Mouse (Mus musculus): Measurements from ENCODE around the gene Gm20708. TPM values are rescaled to one million over a fixed set of nuclear protein-coding genes. Genes with fewer than 3 reads are reported as not detected.
A peak's percentile ranks its signal among the peaks of the same experiment; 100 is the strongest.

Gene Gm20708
- polyA plus RNA-seq, 1 experiment from 2014 or later: 0.58 TPM

DNA sequence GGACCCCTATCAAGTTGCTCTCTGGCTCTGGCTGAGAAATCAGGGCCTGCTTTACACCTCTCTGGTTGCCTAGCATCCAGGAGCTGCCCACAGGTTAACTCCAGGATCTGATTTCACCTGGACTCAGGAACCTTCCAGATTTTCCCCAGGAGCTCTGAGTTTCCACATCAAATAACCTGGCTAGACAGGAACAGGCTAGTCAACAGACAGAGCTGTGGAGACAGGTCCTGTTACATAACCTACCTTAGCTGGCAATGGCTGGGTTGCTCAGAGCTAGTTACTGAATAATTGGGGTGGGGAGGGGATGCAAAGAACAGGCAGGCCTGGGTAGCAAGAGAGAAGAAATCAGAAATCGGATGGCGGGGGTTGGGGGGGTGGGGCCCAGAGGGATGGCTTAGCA, 35.5 kb downstream of the Gm20708 start:
- WGBS: 61% methylated on average over 2 of the region's 2 CpGs
- H3K4me3 ChIP-seq (ENCODE audit: low read length): no peak overlapping the region
- H3K36me3 ChIP-seq (ENCODE audit: control insufficient read depth, insufficient read depth, low read length): no peaks in the 10 kb centered on the region
- H3K9me3 ChIP-seq (ENCODE audit: control insufficient read depth, low read length): no peaks in the 10 kb centered on the region
- no peak overlapping the region for H3K4me2 ChIP-seq (replicated peaks; ENCODE audit: low read depth, low read length)
- H3K27me3 ChIP-seq (ENCODE audit: control insufficient read depth, insufficient read depth, low read length): no peaks in the 10 kb centered on the region
- ATAC-seq (ENCODE audit: low FRiP score, low TSS enrichment): no peak
- no peak overlapping the region for H3K9ac ChIP-seq (ENCODE audit: low read depth, low read length)
- H3K27ac ChIP-seq (ENCODE audit: low read depth, low read length): no peak overlapping the region
- peaks cover 16% of the 10 kb centered on the region for H3K4me1 ChIP-seq (ENCODE audit: control insufficient read depth, insufficient read depth, low read length)

GRCm38 (mm10) chr11:117845651-117846050, 36.2 kb downstream of the Gm20708 start:
- H3K27me3 ChIP-seq (ENCODE audit: control insufficient read depth, insufficient read depth, low read length): no peaks in the 10 kb centered on the region
- no peak overlapping the region for H3K9ac ChIP-seq (ENCODE audit: low read depth, low read length)
- 76% methylated on average over 2 of the region's 2 CpGs for WGBS
- no peaks in the 10 kb centered on the region for H3K9me3 ChIP-seq (ENCODE audit: control insufficient read depth, low read length)
- no peak overlapping the region for H3K4me2 ChIP-seq (replicated peaks; ENCODE audit: low read depth, low read length)
- ATAC-seq (ENCODE audit: low FRiP score, low TSS enrichment): no peak
- no peak overlapping the region for H3K27ac ChIP-seq (ENCODE audit: low read depth, low read length)
- peaks cover 22% of the 10 kb centered on the region for H3K4me1 ChIP-seq (ENCODE audit: control insufficient read depth, insufficient read depth, low read length)
- H3K36me3 ChIP-seq (ENCODE audit: control insufficient read depth, insufficient read depth, low read length): no peaks in the 10 kb centered on the region
- H3K4me3 ChIP-seq (ENCODE audit: low read length): no peak overlapping the region

DNA sequence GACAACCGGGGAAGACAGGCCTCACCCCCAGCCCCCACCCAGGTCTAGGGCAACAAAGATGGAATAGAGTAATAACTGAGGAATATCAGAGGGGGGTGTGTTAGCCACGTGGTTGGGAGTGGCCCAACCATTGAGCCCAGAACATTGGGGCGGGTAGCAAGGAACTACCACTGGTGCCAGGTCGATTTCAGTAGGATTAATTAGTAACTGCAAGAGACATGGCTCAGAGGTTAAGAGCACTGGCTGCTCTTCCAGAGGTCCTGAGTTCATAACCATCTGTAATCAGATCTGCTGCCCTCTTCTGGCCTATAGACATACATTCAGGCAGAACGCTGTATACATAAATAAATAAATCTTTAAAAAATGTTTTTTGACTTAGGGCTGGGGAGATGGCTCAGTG, 37.2 kb downstream of the Gm20708 start:
- H3K9me3 ChIP-seq (ENCODE audit: control insufficient read depth, low read length): no peaks in the 10 kb centered on the region
- 58% methylated on average over 5 of the region's 5 CpGs for WGBS

GRCm38 (mm10) chr11:117847593-117848215, 38.2 kb downstream of the Gm20708 start:
- no peak for ATAC-seq (ENCODE audit: low FRiP score, low TSS enrichment)
- peak overlapping the region; percentile 78 for H3K9ac ChIP-seq (ENCODE audit: low read depth, low read length)
- no peaks in the 10 kb centered on the region for H3K27me3 ChIP-seq (ENCODE audit: control insufficient read depth, insufficient read depth, low read length)
- H3K9me3 ChIP-seq (ENCODE audit: control insufficient read depth, low read length): no peaks in the 10 kb centered on the region
- H3K27ac ChIP-seq (ENCODE audit: low read depth, low read length): peak overlapping the region; percentile 97
- H3K4me1 ChIP-seq (ENCODE audit: control insufficient read depth, insufficient read depth, low read length): peaks cover 22% of the 10 kb centered on the region
- peak overlapping the region; percentile 72; the same call in 1 of the 2 replicates for H3K4me3 ChIP-seq (ENCODE audit: low read length)
- peak overlapping the region; percentile 90 for H3K4me2 ChIP-seq (replicated peaks; ENCODE audit: low read depth, low read length)
- peaks cover 9% of the 10 kb centered on the region for H3K36me3 ChIP-seq (ENCODE audit: control insufficient read depth, insufficient read depth, low read length)
- 71% methylated on average over 7 of the region's 7 CpGs for WGBS

More for the DNA sequence above, 37.2 kb downstream of the Gm20708 start:
- Histone ChIP-seq H3K4me1 (ENCODE audit: control insufficient read depth, insufficient read depth, low read length) (peaks cover 22% of the 10 kb centered on the region), H3K27me3 (ENCODE audit: control insufficient read depth, insufficient read depth, low read length) (no peaks in the 10 kb centered on the region), H3K27ac (ENCODE audit: low read depth, low read length) (no peak overlapping the region), H3K4me2 (replicated peaks; ENCODE audit: low read depth, low read length) (no peak overlapping the region), H3K4me3 (ENCODE audit: low read length) (no peak overlapping the region), H3K36me3 (ENCODE audit: control insufficient read depth, insufficient read depth, low read length) (0 out of 2 replicates have a peak, but pooled peaks cover under 1% of the 10 kb centered on the region), H3K9ac (ENCODE audit: low read depth, low read length) (no peak overlapping the region)
- ATAC-seq (ENCODE audit: low FRiP score, low TSS enrichment): no peak

DNA sequence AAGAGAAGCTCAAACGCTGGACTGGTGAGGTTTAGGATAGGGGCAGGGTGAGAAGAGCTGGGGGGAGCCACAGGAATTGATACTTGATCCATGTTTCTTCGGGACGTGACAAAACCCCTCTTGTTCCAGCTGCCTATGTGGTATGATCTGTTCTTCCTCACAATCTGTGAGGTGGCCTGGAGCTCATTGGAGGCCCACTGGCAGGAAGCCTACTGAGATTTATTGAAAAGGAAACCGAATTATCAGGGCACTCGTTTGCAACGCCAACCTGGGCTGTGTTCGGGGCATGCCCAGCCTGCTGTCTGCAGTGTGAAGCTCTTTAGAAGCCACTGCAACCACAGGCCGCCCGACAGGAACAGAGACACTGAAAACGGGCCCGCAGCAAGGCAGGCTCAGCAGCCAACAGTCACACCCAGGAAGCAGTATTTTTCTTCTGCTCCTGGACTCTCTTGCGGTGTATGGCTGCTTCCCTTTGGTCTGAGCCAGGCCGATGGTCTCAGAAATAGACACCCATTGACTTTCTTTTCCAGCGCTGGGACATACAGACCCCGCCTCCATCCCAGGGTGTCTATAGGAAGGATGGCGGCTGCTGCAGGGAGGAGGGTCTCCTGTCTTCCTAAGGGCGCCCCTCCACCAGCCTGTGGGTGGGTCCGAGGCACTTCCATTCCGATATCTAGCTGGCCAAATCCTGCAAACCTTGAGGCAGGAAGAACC, 39.0 kb downstream of the Gm20708 start:
- Histone ChIP-seq H3K4me3 (ENCODE audit: low read length) (peak overlapping the region; percentile 72), H3K4me1 (ENCODE audit: control insufficient read depth, insufficient read depth, low read length) (peaks cover 22% of the 10 kb centered on the region), H3K27ac (ENCODE audit: low read depth, low read length) (peak overlapping the region; percentile 97), H3K9me3 (ENCODE audit: control insufficient read depth, low read length) (no peaks in the 10 kb centered on the region), H3K27me3 (ENCODE audit: control insufficient read depth, insufficient read depth, low read length) (no peaks in the 10 kb centered on the region), H3K4me2 (replicated peaks; ENCODE audit: low read depth, low read length) (peak overlapping the region; percentile 90), H3K9ac (ENCODE audit: low read depth, low read length) (peak overlapping the region; percentile 78), H3K36me3 (ENCODE audit: control insufficient read depth, insufficient read depth, low read length) (peaks cover 17% of the 10 kb centered on the region)
- ATAC-seq (ENCODE audit: low FRiP score, low TSS enrichment): peak; percentile 82
- WGBS: 4% methylated on average over 19 of the region's 19 CpGs

DNA sequence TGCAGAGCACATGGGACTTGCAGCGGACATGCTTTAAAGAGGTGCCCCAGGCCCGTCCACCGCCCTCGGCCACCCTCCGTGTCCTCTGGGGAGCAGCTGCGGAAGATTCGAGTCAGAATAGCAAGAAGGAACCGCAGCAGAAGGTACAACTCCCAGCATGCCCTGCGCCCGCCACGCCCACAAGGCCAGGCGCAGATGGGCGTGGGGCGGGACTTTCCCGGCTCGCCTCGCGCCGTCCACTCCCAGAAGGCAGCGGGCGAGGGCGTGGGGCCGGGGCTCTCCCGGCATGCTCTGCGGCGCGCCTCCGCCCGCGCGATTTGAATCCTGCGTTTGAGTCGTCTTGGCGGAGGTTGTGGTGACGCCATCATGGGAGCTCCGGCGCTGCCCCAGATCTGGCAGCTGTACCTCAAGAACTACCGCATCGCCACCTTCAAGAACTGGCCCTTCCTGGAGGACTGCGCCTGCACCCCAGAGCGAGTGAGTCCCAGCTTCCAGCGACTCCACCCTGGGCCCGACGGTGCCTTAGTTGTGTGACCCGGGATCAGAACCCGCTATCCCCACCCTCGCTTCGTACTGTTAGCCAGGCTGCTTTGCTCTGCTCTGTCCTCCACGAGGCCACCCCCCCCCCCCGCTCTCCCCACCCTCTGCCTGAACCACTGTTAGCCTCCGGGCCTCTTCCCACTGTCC, 39.7 kb downstream of the Gm20708 start, which contains the start of gene Birc5:
Gene Birc5 (plus strand): TSS at position 267 of the 687 bp plus-strand sequence.
- Histone ChIP-seq H3K27ac (ENCODE audit: low read depth, low read length) (peak within 1 kb of the TSS; percentile 97), H3K36me3 (ENCODE audit: control insufficient read depth, insufficient read depth, low read length) (peaks cover 24% of the 10 kb centered on the region), H3K4me1 (ENCODE audit: control insufficient read depth, insufficient read depth, low read length) (peaks cover 22% of the 10 kb centered on the region), H3K9ac (ENCODE audit: low read depth, low read length) (peak within 1 kb of the TSS; percentile 87), H3K4me3 (ENCODE audit: low read length) (peak within 1 kb of the TSS; percentile 72), H3K4me2 (replicated peaks; ENCODE audit: low read depth, low read length) (peak within 1 kb of the TSS; percentile 90), H3K9me3 (ENCODE audit: control insufficient read depth, low read length) (no peaks in the 10 kb centered on the region), H3K27me3 (ENCODE audit: control insufficient read depth, insufficient read depth, low read length) (no peaks in the 10 kb centered on the region)
- peak; percentile 94 for ATAC-seq (ENCODE audit: low FRiP score, low TSS enrichment)
- under 1% methylated on average over 51 of the region's 51 CpGs for WGBS

GRCm38 (mm10) chr11:117852875-117853274, 43.4 kb downstream of the Gm20708 start:
- whole genome bisulfite sequencing: 83% methylated on average over 3 of the region's 3 CpGs
- Histone ChIP-seq H3K36me3 (ENCODE audit: control insufficient read depth, insufficient read depth, low read length) (peaks cover 56% of the 10 kb centered on the region), H3K9ac (ENCODE audit: low read depth, low read length) (no peak overlapping the region), H3K4me3 (ENCODE audit: low read length) (no peak overlapping the region), H3K27ac (ENCODE audit: low read depth, low read length) (no peak overlapping the region), H3K4me2 (replicated peaks; ENCODE audit: low read depth, low read length) (no peak overlapping the region), H3K4me1 (ENCODE audit: control insufficient read depth, insufficient read depth, low read length) (peaks cover 16% of the 10 kb centered on the region), H3K9me3 (ENCODE audit: control insufficient read depth, low read length) (0 out of 2 replicates have a peak, but pooled peaks cover 2% of the 10 kb centered on the region), H3K27me3 (ENCODE audit: control insufficient read depth, insufficient read depth, low read length) (no peaks in the 10 kb centered on the region)
- ATAC-seq (ENCODE audit: low FRiP score, low TSS enrichment): no peak

- H3K4me2 ChIP-seq (replicated peaks; ENCODE audit: low read depth, low read length): no peak overlapping the region
- ATAC-seq (ENCODE audit: low FRiP score, low TSS enrichment): no peak
- WGBS: 92% methylated on average over 9 of the region's 9 CpGs
- no peak overlapping the region for H3K27ac ChIP-seq (ENCODE audit: low read depth, low read length)
- 0 out of 2 replicates have a peak, but pooled peaks cover 2% of the 10 kb centered on the region for H3K9me3 ChIP-seq (ENCODE audit: control insufficient read depth, low read length)
- no peak overlapping the region for H3K9ac ChIP-seq (ENCODE audit: low read depth, low read length)
- H3K4me3 ChIP-seq (ENCODE audit: low read length): no peak overlapping the region
- H3K27me3 ChIP-seq (ENCODE audit: control insufficient read depth, insufficient read depth, low read length): no peaks in the 10 kb centered on the region
- peaks cover 56% of the 10 kb centered on the region for H3K36me3 ChIP-seq (ENCODE audit: control insufficient read depth, insufficient read depth, low read length)
- peaks cover 10% of the 10 kb centered on the region for H3K4me1 ChIP-seq (ENCODE audit: control insufficient read depth, insufficient read depth, low read length)
Observed at GRCm38 (mm10) chr11:117854241-117854640, 44.8 kb downstream of the Gm20708 start.

Data from kidney, embryonic 14.5 days (tissue).